Mouse (Mus musculus): ENCODE results near the gene Wwtr1.

DNA sequence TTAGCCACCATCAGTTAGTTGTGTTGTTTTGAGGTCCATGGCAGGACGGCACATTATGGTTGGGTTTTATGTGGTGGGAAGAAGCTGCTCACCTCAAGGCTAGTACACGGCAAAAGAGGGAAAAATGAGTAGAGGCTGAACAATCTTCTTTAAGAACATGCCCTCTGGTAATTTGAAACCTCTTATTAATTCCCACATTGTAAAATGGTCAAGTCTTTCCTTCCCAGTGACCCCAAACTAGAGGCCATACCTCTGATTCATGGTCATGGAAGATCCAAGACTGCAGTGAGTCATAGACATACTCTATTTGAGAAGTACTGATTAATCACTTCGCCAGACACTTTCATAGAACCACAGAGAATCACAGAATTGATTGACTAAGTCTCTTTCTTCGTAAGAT is 164.2 kb downstream of the Wwtr1 start:
- TF ChIP-seq POLR2A (IDR thresholded peaks at IDR 0.05; ENCODE audit: extremely low read depth, insufficient read depth, low read length) (no peak), CTCF (IDR thresholded peaks at IDR 0.05; ENCODE audit: low read depth, low read length) (no peak)

Data from liver, adult 2 months (tissue).